Mouse (Mus musculus) midbrain, embryonic 10.5 days (tissue): ENCODE data around the gene Larp1. TPM values are rescaled to one million over a fixed set of nuclear protein-coding genes. Genes with fewer than 3 reads are reported as not detected.

Experiments
- DNase-seq: peaks from one replicate; pipeline ENCODE4 v3.0.0-alpha.2; 2017; ENCODE audit warnings: low spot score
- H3K27ac ChIP-seq: fragments of 300-500 bp; sonication (generic); replicated peaks from 2 replicates; pipeline ENCODE4 v1.5.1; 2016; ENCODE audit warnings: mild to moderate bottlenecking
- H3K27me3 ChIP-seq: fragments of 300-500 bp; sonication (generic); 2 replicates; pipeline ENCODE4 v1.6.1; 2016; ENCODE audit warnings: low read depth, mild to moderate bottlenecking; ENCODE audit not compliant: poor library complexity, severe bottlenecking
- H3K36me3 ChIP-seq: fragments of 300-500 bp; sonication (generic); 2 replicates; pipeline ENCODE4 v1.6.1; 2016; ENCODE audit warnings: mild to moderate bottlenecking, moderate library complexity
- H3K4me1 ChIP-seq: fragments of 300-500 bp; sonication (generic); 2 replicates; pipeline ENCODE4 v1.6.1; 2016
- H3K4me3 ChIP-seq: fragments of 300-500 bp; sonication (generic); 2 replicates; pipeline ENCODE4 v1.5.1; 2016; ENCODE audit warnings: mild to moderate bottlenecking, moderate library complexity
- H3K9me3 ChIP-seq: fragments of 300-500 bp; sonication (generic); replicated peaks from 2 replicates; pipeline ENCODE4 v1.6.1; 2016; ENCODE audit warnings: mild to moderate bottlenecking
- WGBS: fragments of 180-500 bp; shearing (Covaris S2); methylation state at CpG from one replicate; pipeline ENCODE4 v1.1.7; 2016; 5-methylcytosine and 5-hydroxymethylcytosine counted together
- polyA plus RNA-seq: library from polyadenylated mRNA; unstranded; fragments of >200 nt; fragmentation: Nextera tagmentation; extraction: Ambion mirVana; gene quantifications from 2 replicates; pipeline ENCODE4 v1.2.1, GENCODE M21; 2016

Gene Larp1
- polyA plus RNA-seq, 1 experiment from 2014 or later, result 15.3 TPM

DNA sequence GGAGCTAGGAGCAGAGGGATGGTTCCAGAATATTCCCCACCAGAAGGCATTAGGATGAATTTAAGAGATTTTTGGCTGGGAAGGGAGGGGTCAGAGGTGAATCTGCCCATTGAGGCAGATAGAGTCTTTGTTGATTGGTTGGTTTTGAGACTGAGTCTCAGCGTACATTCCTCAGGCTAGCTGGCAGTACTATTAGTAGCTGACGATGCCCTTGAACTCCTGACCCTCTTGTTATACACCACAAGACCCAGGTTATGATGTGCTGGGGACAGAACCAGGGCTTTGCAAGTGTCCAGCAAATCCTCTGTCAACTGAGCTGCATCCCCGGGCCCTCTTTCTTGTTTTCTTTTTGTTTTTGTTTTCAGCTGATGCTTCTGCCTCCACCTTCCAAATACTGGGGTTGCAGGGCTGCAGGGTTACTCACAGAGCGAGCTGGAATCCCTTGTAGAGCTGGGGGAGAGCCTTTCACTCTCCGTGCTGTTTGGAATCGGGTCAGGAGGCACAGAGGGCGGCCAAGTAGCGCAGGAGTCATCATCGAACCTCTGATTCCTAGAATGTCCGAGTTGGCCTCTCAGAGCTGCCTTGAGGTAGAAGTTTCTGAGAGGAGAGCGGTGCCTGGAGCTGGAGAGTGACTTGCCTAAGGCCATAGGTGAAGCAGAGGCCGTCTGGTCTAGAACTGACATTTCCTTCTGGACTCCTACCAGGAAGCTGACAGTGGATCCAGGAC is 27.6 kb upstream of the Larp1 start:
- H3K27me3 ChIP-seq, result no peaks in the 10 kb centered on the region
- peak overlapping the region; percentile 38; the same call in 1 of the 2 replicates for H3K27ac ChIP-seq
- H3K4me1 ChIP-seq, result peaks cover 20% of the 10 kb centered on the region
- no peak overlapping the region for H3K4me3 ChIP-seq
- WGBS, result 81% methylated on average over 12 of the region's 12 CpGs
- no peaks in the 10 kb centered on the region for H3K9me3 ChIP-seq
- no peak for DNase-seq
- H3K36me3 ChIP-seq, result no peaks in the 10 kb centered on the region

DNA sequence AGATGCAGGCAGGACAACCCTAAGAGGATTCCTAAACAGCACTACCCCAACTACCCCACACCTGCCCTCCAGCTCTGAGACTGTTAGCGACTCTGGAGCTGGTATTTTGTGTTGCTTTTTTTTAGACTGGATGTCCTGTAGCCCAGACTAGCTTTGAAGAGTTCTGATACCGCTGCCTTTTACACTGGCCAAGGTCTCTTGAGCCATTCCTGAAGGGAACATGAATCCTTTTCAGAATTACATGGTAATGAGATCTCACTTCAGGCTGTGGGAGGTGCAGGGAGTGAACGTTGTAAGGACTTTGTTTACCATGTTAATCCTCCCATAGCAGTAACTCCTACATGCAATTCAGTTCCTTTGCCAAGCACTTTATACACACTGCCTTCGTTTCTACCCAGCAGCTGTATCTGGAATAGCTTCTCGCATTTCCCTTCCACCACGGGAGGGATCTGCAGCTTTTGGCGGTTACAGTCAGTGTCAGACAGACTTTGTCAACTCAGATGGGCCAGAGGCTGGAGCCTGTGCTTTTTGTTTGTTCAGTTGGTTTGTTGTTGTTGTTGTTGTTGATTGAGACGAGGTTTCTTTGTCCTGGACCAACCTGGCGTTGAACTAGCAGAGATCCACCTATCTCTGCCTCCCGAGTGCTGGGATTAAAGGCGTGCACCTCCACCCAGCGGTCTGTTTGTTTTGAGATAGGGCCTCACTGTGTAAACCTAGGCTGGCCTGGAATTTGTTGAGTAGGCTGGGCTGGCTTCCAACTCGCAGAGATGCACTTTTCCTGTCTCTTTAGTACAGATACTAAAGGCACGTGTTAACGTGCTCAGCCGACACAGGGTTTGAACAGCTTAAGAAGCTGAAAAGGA is 25.2 kb upstream of the Larp1 start:
- Histone ChIP-seq H3K27ac (no peak overlapping the region), H3K4me1 (peaks cover 20% of the 10 kb centered on the region), H3K4me3 (no peak overlapping the region), H3K27me3 (no peaks in the 10 kb centered on the region), H3K9me3 (no peaks in the 10 kb centered on the region), H3K36me3 (no peaks in the 10 kb centered on the region)
- no peak for DNase-seq
- 49% methylated on average over 16 of the region's 16 CpGs for WGBS

DNA sequence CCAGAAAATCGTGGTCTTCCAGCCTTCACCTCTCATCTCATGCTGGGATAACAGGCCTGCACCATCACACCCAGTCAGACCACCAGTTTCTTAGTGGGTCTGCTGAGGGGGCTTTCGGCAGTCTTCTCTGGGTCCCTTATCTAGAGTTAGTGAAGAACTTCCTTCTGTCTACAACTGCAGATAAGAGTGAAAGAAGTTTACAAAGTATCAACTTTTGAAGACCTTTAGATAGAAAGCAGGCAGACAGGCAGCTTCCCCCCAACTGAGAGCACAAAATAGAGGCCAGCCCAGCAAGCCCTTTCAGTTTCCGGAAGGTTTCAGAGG is 24.6 kb upstream of the Larp1 start:
- 51% methylated on average over 3 of the region's 3 CpGs for WGBS
- Histone ChIP-seq H3K4me3 (no peak overlapping the region), H3K4me1 (peaks cover 20% of the 10 kb centered on the region), H3K36me3 (no peaks in the 10 kb centered on the region), H3K27ac (no peak overlapping the region), H3K9me3 (no peaks in the 10 kb centered on the region), H3K27me3 (no peaks in the 10 kb centered on the region)
- DNase-seq, result no peak

DNA sequence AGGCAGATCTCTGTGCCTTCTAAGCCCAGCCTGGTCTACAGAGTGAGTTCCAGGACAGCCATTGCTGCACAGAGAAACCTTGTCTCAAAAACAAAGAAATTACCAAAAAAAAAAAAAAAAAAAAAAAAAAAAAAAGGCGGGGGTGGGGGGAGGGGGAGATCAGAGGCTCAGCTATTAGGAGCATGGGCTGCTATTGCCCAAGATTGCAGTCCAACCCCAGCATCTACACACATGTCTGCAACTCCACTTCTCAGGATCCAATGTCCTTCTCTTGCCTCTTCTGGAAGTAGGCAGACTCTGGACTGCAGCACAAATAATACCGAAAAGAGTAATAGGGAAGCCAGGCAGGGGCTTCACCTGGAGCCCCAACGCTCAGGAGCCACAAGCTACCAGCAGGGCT is 23.4 kb upstream of the Larp1 start:
- WGBS, result 91% methylated on average over 2 of the region's 3 CpGs
- H3K27me3 ChIP-seq, result no peaks in the 10 kb centered on the region

DNA sequence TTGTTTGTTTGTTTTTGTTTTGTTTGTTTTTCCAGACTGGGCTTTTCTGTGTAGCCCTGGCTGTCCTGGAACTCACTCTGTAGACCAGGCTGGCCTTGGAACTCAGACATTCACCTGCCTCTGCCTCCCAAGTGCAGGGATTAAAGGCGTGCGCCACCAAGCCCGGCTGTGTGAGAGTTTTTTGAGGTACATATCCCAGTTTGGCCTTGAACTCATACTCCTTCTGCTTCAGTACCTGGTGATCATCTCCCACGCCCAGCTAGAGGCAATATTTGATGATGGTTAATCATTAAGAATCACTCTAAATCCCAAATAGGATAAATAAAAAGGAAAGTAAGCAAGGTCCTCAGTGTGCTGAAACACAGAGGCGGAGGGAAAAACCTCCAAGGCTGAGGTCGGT is 22.8 kb upstream of the Larp1 start:
- 89% methylated on average over 6 of the region's 6 CpGs for WGBS
- DNase-seq, result no peak
- Histone ChIP-seq H3K9me3 (no peaks in the 10 kb centered on the region), H3K27me3 (no peaks in the 10 kb centered on the region), H3K4me1 (peaks cover 18% of the 10 kb centered on the region), H3K4me3 (no peak overlapping the region), H3K27ac (no peak overlapping the region), H3K36me3 (no peaks in the 10 kb centered on the region)

More for the DNA sequence above, 23.4 kb upstream of the Larp1 start:
- peaks cover 20% of the 10 kb centered on the region for H3K4me1 ChIP-seq
- DNase-seq, result no peak
- no peaks in the 10 kb centered on the region for H3K9me3 ChIP-seq
- H3K4me3 ChIP-seq, result no peak overlapping the region
- no peak overlapping the region for H3K27ac ChIP-seq
- H3K36me3 ChIP-seq, result no peaks in the 10 kb centered on the region

DNA sequence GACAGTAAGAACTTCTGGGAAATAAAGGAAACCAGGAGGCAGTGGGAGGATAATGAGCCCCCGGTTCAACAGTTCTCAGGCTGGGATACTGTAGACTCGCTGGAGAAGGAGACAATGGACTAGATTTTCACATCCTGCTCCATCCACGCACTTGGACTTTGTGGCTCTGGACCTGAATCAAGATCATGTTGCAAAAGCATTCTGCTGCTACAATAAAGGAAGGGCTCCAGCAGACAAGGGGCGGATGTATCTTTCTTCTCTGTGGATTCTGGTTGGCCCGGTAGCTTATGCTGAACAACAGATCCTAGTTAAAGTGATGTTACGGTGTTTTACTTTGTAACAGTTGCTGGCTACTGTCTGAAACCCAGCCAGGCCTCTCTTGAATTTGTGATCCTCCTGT is 22.4 kb upstream of the Larp1 start:
- H3K9me3 ChIP-seq, result no peaks in the 10 kb centered on the region
- H3K36me3 ChIP-seq, result no peaks in the 10 kb centered on the region
- WGBS, result 92% methylated on average over 6 of the region's 6 CpGs
- DNase-seq, result no peak
- no peaks in the 10 kb centered on the region for H3K27me3 ChIP-seq
- H3K4me3 ChIP-seq, result no peak overlapping the region
- peaks cover 14% of the 10 kb centered on the region for H3K4me1 ChIP-seq
- H3K27ac ChIP-seq, result no peak overlapping the region

DNA sequence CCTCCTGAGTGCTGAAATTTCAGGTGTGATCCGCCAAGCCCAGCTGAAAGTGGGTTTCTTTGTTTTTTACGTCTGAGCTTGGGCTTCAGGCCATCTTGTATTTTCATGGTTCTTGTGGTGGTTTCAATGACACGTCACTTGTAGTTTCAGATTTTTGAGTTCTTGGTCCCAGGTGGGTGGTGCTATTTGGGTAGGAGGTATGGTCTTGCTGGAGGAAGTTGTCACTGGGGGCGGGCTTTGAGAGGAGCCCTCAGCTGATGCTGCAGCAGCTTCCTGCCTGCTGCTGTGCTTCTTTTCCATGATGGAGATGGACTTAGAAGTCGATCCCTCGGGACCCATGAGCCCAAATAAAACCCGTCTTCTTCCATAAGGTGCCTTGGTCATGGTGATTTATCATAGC is 22.0 kb upstream of the Larp1 start:
- no peak for DNase-seq
- no peak overlapping the region for H3K27ac ChIP-seq
- no peaks in the 10 kb centered on the region for H3K36me3 ChIP-seq
- H3K9me3 ChIP-seq, result no peaks in the 10 kb centered on the region
- peaks cover 14% of the 10 kb centered on the region for H3K4me1 ChIP-seq
- WGBS, result 93% methylated on average over 7 of the region's 7 CpGs
- H3K4me3 ChIP-seq, result no peak overlapping the region
- no peaks in the 10 kb centered on the region for H3K27me3 ChIP-seq

DNA sequence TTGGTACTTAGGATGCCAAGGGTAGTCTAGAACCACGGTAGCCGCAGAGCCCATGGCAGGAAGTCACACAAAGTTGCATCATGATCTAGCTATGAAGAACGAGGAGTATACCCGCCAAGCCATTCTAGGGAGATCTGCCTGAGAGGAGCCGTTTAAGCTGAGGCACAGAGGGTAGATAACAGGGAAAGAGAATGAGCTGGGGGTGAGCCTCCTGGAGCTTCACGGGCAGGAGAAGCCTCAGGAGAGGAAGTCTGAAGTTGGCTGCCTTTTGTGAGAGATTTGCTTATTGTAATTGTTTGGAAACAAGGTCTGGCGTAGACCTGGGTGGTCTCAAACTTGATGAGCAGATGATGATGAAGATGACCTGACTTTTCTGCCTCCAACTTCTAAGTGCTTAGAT is 10.7 kb upstream of the Larp1 start:
- DNase-seq, result no peak
- H3K4me3 ChIP-seq, result no peak overlapping the region
- 85% methylated on average over 7 of the region's 7 CpGs for WGBS
- H3K36me3 ChIP-seq, result no peaks in the 10 kb centered on the region
- peaks cover 7% of the 10 kb centered on the region for H3K4me1 ChIP-seq
- H3K27ac ChIP-seq, result no peak overlapping the region
- no peaks in the 10 kb centered on the region for H3K27me3 ChIP-seq
- no peaks in the 10 kb centered on the region for H3K9me3 ChIP-seq

DNA sequence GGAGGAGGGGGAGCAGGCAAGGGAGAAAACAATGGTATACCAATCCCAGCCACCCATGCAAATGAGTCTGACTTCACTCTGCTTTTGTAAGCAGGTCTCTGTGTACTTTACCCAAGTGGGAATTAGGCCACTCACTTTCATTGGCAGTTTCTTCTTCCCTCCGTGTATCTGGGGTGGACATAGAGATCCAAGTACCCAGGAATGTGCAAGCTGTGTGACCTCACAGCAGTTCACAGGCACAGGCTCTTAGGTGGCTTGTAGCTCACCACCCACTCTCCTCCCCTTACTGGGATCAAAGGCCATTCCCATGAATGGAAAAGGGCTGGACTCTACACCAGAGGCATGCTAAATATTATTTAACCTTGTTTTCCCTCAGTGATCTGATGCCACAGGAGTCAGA is 10.0 kb upstream of the Larp1 start:
- Histone ChIP-seq H3K9me3 (no peaks in the 10 kb centered on the region), H3K4me3 (no peak overlapping the region), H3K27me3 (no peaks in the 10 kb centered on the region), H3K27ac (peak overlapping the region; percentile 42; the same call in 1 of the 2 replicates), H3K4me1 (peaks cover 7% of the 10 kb centered on the region), H3K36me3 (no peaks in the 10 kb centered on the region)
- DNase-seq, result no peak
- WGBS, result 5% methylated on average over 1 of the region's 1 CpGs

DNA sequence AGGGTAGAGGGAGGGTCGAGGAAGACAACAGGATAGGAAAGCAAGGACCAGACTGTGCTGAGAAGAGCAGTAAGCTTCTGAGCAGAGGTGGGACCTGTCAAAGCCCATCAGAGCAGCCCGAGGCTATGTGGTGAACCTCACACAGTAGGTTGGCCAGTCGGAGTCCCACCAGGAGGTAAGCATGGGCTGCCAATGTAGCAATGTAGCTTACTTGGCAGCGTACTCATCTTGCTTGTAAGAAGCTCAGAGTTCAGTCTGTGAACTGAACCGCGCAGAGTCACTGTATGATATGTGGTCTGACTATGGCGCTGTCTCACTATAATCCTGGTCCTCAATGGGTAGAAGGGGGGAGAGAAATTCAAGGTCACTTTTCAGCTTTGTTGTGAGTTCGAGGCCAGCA is 5.7 kb upstream of the Larp1 start:
- DNase-seq, result no peak
- no peaks in the 10 kb centered on the region for H3K36me3 ChIP-seq
- H3K9me3 ChIP-seq, result no peaks in the 10 kb centered on the region
- 87% methylated on average over 8 of the region's 8 CpGs for WGBS
- no peak overlapping the region for H3K4me3 ChIP-seq
- H3K4me1 ChIP-seq, result peaks cover 12% of the 10 kb centered on the region
- no peaks in the 10 kb centered on the region for H3K27me3 ChIP-seq
- no peak overlapping the region for H3K27ac ChIP-seq

DNA sequence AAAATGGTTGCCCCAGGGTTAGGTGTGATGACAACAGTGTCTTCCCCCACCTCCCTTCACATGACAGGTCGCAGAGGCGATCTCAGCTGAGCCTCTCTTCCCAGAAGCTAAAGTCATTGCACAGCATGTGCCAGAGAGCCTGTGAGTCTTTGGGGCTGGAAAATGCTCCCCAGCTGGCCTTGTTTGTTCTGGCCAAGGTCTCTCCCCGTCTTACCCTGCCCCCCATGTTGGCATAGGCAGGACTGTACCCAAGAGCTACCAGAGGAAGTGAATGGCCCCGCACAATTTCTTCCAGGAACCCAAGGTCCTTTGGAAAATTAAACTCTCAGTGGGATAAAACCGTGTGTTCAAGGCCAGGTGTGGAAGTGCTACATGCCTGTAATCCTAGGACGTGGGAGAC is 5.1 kb upstream of the Larp1 start:
- H3K27me3 ChIP-seq, result no peaks in the 10 kb centered on the region
- DNase-seq, result no peak

DNA sequence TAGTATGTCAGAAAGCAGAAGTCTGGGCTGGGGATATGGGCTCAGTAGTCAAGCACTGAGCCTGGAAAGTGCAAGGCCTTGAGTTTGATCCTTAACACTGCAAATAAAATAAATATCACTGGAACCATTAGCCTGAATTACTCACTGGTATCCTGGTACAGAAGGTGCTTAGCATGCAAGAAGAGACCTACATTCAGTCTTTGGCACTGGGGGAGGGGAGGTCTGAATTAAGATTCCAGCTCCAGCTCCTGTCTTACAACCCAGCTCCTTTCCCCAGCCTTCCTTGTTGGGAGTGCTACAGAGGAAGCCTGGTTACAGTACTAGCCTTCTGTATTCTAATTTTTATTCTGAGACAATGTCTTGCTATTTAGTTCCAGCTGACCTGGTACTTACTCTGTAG is 3.8 kb upstream of the Larp1 start:
- Histone ChIP-seq H3K27ac (no peak overlapping the region), H3K27me3 (no peaks in the 10 kb centered on the region), H3K9me3 (no peaks in the 10 kb centered on the region), H3K4me3 (no peak overlapping the region), H3K36me3 (no peaks in the 10 kb centered on the region), H3K4me1 (peaks cover 9% of the 10 kb centered on the region)
- no peak for DNase-seq

More for the DNA sequence above, 5.1 kb upstream of the Larp1 start:
- H3K36me3 ChIP-seq, result no peaks in the 10 kb centered on the region
- WGBS, result 71% methylated on average over 6 of the region's 6 CpGs
- H3K4me3 ChIP-seq, result no peak overlapping the region
- no peaks in the 10 kb centered on the region for H3K9me3 ChIP-seq
- no peak overlapping the region for H3K27ac ChIP-seq
- H3K4me1 ChIP-seq, result peaks cover 13% of the 10 kb centered on the region

DNA sequence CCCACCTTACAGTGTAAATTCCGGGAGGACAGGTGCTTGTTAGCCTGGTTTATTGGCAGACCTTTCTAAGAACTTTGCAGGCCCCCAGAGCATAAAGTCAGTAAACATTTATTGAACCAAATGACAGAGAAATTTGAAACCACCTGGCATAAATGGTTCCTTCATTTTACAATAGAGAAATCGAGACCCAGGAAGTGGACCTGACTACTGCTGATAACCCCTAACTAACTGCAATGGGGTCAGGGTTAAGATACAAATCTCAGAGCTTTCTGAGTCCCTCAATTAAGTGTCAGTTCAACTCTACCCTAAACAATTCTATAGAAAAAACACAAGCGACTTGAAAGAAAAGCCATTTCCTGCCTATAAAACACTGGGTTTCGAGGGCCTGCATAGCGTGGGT is 851 bp upstream of the Larp1 start:
- peaks cover 29% of the 10 kb centered on the region for H3K4me1 ChIP-seq
- peak overlapping the region; percentile 96 for H3K4me3 ChIP-seq
- H3K27ac ChIP-seq, result peak overlapping the region; percentile 95
- H3K27me3 ChIP-seq, result no peaks in the 10 kb centered on the region
- no peaks in the 10 kb centered on the region for H3K9me3 ChIP-seq
- no peak for DNase-seq
- no peaks in the 10 kb centered on the region for H3K36me3 ChIP-seq
- WGBS, result 23% methylated on average over 5 of the region's 5 CpGs
